Mouse (Mus musculus) monocyte, adult 2 months (primary cell): Measurements from ENCODE around the gene Ammecr1.

Experiments
- DNase-seq, 2 experiments: peaks; one replicate each; pipeline ENCODE4 v3.0.0; 2022; ENCODE audit warnings: low spot score in 2 of 2, low read depth in 1 of 2

Ammecr1 gene

GRCm38 (mm10) chrX:142829866-142830470, 136.6 kb downstream of the Ammecr1 start:
- no peak for DNase-seq

GRCm38 (mm10) chrX:142829267-142829666, 137.3 kb downstream of the Ammecr1 start:
- DNase-seq = no peak

GRCm38 (mm10) chrX:142828184-142828908, 138.2 kb downstream of the Ammecr1 start:
- no peak for DNase-seq

- DNase-seq = no peak
Observed at GRCm38 (mm10) chrX:142827644-142828043, 138.9 kb downstream of the Ammecr1 start.

GRCm38 (mm10) chrX:142825309-142825708, 141.2 kb downstream of the Ammecr1 start:
- no peak for DNase-seq

- DNase-seq = no peak
Observed at GRCm38 (mm10) chrX:142821846-142822245, 144.7 kb downstream of the Ammecr1 start.

GRCm38 (mm10) chrX:142821239-142821638, 145.3 kb downstream of the Ammecr1 start:
- DNase-seq = no peak

- no peak for DNase-seq
Observed at GRCm38 (mm10) chrX:142818057-142818682, 148.4 kb downstream of the Ammecr1 start.

- no peak for DNase-seq
Observed at GRCm38 (mm10) chrX:142813146-142813545, 153.4 kb downstream of the Ammecr1 start.

- no peak for DNase-seq
Observed at GRCm38 (mm10) chrX:142808411-142808810, 158.1 kb downstream of the Ammecr1 start.

GRCm38 (mm10) chrX:142806620-142807061, 159.9 kb downstream of the Ammecr1 start:
- DNase-seq = no peak

- DNase-seq = no peak
Observed at GRCm38 (mm10) chrX:142806126-142806525, 160.4 kb downstream of the Ammecr1 start.

GRCm38 (mm10) chrX:142804596-142804995, 161.9 kb downstream of the Ammecr1 start:
- no peak for DNase-seq
